Mouse (Mus musculus): ENCODE measurements at regions not wholly inside any gene's neighbourhood (a gene's known extent, or its start where the extent isn't known, plus 50 kb on each side); places are given as distances from the start of the nearest gene placed in this dataset.

GRCm38 (mm10) chr13:31439761-31440627, 115.9 kb upstream of the Foxq1 start:
- TF ChIP-seq CTCF (IDR thresholded peaks at IDR 0.05; ENCODE audit: borderline replicate concordance, extremely low read depth, insufficient read depth, insufficient read length) (no peak), POLR2A (IDR thresholded peaks at IDR 0.05; ENCODE audit: borderline replicate concordance, extremely low read depth, insufficient read depth, insufficient read length, poor library complexity, severe bottlenecking) (no peak)

Data from brain, embryonic 14.5 days (tissue).